Mouse (Mus musculus): ENCODE data around the gene Abcg5.

GRCm38 (mm10) chr17:84656653-84657421 lies 26.0 kb downstream of the Abcg5 start:
- TF ChIP-seq CTCF (IDR thresholded peaks at IDR 0.05; ENCODE audit: low read depth, low read length), result no peak
- TF ChIP-seq POLR2A (IDR thresholded peaks at IDR 0.05; ENCODE audit: insufficient read depth, low read length), result no peak
